Mouse (Mus musculus): ENCODE results near the gene Pink1. TPM values are rescaled to one million over a fixed set of nuclear protein-coding genes. Genes with fewer than 3 reads are reported as not detected.

Gene Pink1
- polyA plus RNA-seq, 1 experiment from 2014 or later, result 57.0 TPM

DNA sequence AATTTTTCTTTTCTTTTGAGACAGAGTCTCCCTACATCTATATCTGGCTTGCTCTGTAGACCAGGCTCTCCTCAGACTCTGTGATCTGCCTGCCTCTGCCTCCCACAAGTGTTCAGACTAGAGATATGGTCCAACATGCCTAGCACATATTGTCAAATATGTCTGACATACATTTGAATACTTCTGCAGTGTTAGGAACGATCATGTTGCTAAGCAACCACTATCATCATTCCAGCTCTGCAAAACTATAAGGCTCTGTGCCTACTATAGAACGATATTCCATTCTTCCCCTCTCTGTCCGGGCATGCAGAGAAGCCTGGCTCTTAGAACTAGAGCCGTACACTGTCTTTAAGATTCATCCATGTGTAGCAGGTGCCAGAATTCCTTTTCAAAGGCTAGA lies 3.4 kb downstream of the Pink1 start:
- no peak for ATAC-seq (ENCODE audit: low FRiP score)
- no peak overlapping the region for H3K27ac ChIP-seq
- WGBS, result 13% methylated on average over 4 of the region's 4 CpGs

DNA sequence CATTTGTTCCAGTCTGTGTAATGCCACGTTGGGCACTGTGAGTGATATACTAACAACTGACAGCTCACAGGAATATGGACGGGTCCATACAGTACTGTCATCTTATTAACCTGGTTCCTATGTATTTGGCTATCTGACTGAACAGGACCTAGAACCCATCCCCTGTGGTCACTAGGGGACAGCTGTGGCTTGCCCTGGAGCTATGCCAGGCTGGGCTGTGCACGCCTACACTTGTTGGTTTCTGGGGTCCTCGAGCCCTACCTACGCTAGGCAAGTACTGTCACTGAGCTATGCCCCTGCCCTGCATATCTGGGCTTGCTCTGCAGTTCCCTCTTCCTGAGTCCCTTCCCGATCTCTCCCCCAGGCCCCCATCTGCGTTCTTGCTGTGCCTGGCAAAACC lies 4.6 kb downstream of the Pink1 start:
- Histone ChIP-seq H3K4me3 (replicated peaks) (no peak overlapping the region), H3K9ac (no peak overlapping the region), H3K4me1 (peaks cover 31% of the 10 kb centered on the region), H3K36me3 (replicated peaks) (peaks cover 18% of the 10 kb centered on the region), H3K9me3 (no peaks in the 10 kb centered on the region), H3K27me3 (no peaks in the 10 kb centered on the region), H3K27ac (no peak overlapping the region), H3K4me2 (no peak overlapping the region)
- WGBS, result 81% methylated on average over 7 of the region's 7 CpGs
- ATAC-seq (ENCODE audit: low FRiP score), result no peak

More for the DNA sequence above, 3.4 kb downstream of the Pink1 start:
- H3K9me3 ChIP-seq, result no peaks in the 10 kb centered on the region
- H3K4me2 ChIP-seq, result no peak overlapping the region
- H3K36me3 ChIP-seq (replicated peaks), result peaks cover 6% of the 10 kb centered on the region; the same call in 1 of the 2 replicates
- peaks cover 28% of the 10 kb centered on the region for H3K4me1 ChIP-seq
- no peak overlapping the region for H3K4me3 ChIP-seq (replicated peaks)
- H3K27me3 ChIP-seq, result no peaks in the 10 kb centered on the region
- no peak overlapping the region for H3K9ac ChIP-seq

DNA sequence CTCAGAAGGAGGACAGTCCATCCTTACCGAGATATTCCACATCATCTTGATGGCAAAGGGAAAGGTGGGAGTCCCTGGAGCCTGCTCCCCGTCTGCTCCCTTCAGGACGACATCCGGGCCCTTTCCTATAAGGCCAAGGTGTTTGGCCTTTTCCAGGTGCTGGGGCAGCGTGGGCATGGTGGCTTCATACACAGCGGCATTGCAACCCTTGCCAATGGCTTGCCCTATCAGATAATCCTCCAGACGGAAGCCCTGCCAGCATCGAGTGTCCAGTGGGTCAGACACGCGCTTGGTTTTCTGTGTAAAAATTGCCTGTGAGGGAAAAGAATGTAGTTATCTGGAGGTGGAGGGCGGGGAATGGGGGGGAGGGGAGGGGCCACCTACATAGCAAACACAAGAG lies 5.4 kb downstream of the Pink1 start:
- Histone ChIP-seq H3K36me3 (replicated peaks) (peaks cover 23% of the 10 kb centered on the region), H3K4me2 (no peak overlapping the region), H3K9ac (no peak overlapping the region), H3K27me3 (no peaks in the 10 kb centered on the region), H3K4me1 (peaks cover 31% of the 10 kb centered on the region), H3K27ac (no peak overlapping the region), H3K9me3 (no peaks in the 10 kb centered on the region), H3K4me3 (replicated peaks) (no peak overlapping the region)
- ATAC-seq (ENCODE audit: low FRiP score), result no peak
- WGBS, result 86% methylated on average over 11 of the region's 11 CpGs

- no peak overlapping the region for H3K9ac ChIP-seq
- H3K36me3 ChIP-seq (replicated peaks), result peaks cover 34% of the 10 kb centered on the region
- H3K27ac ChIP-seq, result no peak overlapping the region
- no peak for ATAC-seq (ENCODE audit: low FRiP score)
- H3K4me1 ChIP-seq, result peaks cover 31% of the 10 kb centered on the region
- 30% methylated on average over 10 of the region's 10 CpGs for WGBS
- H3K4me2 ChIP-seq, result no peak overlapping the region
- no peaks in the 10 kb centered on the region for H3K27me3 ChIP-seq
- H3K9me3 ChIP-seq, result no peaks in the 10 kb centered on the region
- no peak overlapping the region for H3K4me3 ChIP-seq (replicated peaks)
These were observed 6.6 kb downstream of the Pink1 start for GRCm38 (mm10) chr4:138319508-138319907.

DNA sequence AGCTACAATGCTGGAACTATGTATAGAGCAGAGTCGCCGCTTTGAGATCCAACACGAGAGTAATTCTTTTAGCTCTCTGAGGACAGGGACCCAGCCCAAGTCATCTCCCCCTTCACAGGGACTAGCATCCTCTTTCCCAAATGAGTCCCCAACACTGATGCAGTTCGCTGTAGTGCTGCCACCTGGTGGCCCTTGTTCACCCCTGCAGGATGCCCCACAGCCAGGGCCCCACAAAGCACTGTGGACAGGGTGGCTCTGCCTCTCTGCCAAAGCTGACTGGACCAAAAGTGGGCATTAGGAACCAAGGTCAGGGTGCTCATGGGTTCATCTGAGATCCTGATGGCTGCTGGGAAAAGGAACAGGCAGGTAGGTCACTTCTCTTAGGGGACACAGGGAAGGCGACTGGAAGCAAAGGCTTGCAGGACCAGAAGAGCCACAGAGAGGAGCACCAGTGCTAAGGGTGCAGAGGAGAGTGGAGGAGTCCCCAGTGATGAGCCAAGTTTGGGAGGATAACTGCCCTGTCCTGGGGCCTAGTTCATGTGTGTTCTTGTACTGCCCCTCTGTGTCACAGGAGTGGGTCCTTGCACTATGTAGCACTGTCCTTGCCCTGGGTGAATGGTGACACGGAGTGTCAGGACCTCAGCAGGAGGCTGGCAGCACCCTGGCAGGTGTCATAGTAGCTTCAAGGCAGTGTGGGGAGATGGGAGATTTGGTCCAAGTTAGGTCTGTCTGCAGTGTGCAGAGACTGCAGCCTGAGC lies 7.4 kb downstream of the Pink1 start:
- Histone ChIP-seq H3K9ac (no peak overlapping the region), H3K4me1 (peaks cover 24% of the 10 kb centered on the region), H3K4me3 (replicated peaks) (no peak overlapping the region), H3K36me3 (replicated peaks) (peaks cover 42% of the 10 kb centered on the region), H3K27ac (no peak overlapping the region), H3K4me2 (no peak overlapping the region), H3K27me3 (no peaks in the 10 kb centered on the region), H3K9me3 (no peaks in the 10 kb centered on the region)
- WGBS, result 48% methylated on average over 6 of the region's 6 CpGs
- peak; percentile 57; the same call in 1 of the 2 replicates for ATAC-seq (ENCODE audit: low FRiP score)

- peaks cover 65% of the 10 kb centered on the region for H3K36me3 ChIP-seq (replicated peaks)
- no peak overlapping the region for H3K27ac ChIP-seq
- ATAC-seq (ENCODE audit: low FRiP score), result no peak
- H3K4me2 ChIP-seq, result no peak overlapping the region
- 92% methylated on average over 6 of the region's 6 CpGs for WGBS
- no peak overlapping the region for H3K9ac ChIP-seq
- no peak overlapping the region for H3K4me3 ChIP-seq (replicated peaks)
- H3K4me1 ChIP-seq, result 0 out of 2 replicates have a peak, but pooled peaks cover 6% of the 10 kb centered on the region
- H3K27me3 ChIP-seq, result no peaks in the 10 kb centered on the region
- H3K9me3 ChIP-seq, result no peaks in the 10 kb centered on the region
These were observed 9.7 kb downstream of the Pink1 start for GRCm38 (mm10) chr4:138316369-138316768.

- Histone ChIP-seq H3K9me3 (no peaks in the 10 kb centered on the region), H3K4me1 (0 out of 2 replicates have a peak, but pooled peaks cover 5% of the 10 kb centered on the region), H3K9ac (no peak overlapping the region), H3K27ac (no peak overlapping the region), H3K4me2 (no peak overlapping the region), H3K27me3 (no peaks in the 10 kb centered on the region), H3K36me3 (replicated peaks) (peaks cover 71% of the 10 kb centered on the region), H3K4me3 (replicated peaks) (no peak overlapping the region)
- ATAC-seq (ENCODE audit: low FRiP score), result no peak
- WGBS, result 72% methylated on average over 9 of the region's 9 CpGs
These were observed 10.3 kb downstream of the Pink1 start for GRCm38 (mm10) chr4:138315781-138316180.

DNA sequence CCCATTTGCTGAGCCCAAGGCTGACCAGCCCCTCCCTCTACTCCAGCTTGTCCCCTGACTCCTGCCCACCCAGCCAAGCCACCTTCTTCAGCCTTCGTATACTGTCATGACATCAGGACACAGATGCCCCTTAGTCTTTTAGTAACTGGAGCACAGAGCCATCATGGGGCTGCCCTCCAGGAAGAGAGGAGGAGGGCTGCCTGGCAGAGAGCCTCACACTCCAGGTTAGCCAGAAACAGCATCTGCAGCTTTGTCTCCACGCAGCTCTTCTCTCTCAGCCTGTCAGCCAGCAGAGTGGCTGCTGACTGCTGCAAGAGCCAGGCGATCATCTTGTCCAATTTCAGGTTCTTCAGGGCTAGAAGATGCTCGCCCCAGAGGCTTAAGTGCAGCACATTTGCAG lies 12.3 kb downstream of the Pink1 start:
- no peak for ATAC-seq (ENCODE audit: low FRiP score)
- Histone ChIP-seq H3K4me1 (0 out of 2 replicates have a peak, but pooled peaks cover 3% of the 10 kb centered on the region), H3K4me3 (replicated peaks) (no peak overlapping the region), H3K36me3 (replicated peaks) (peaks cover 86% of the 10 kb centered on the region), H3K9ac (no peak overlapping the region), H3K9me3 (no peaks in the 10 kb centered on the region), H3K27me3 (no peaks in the 10 kb centered on the region), H3K4me2 (no peak overlapping the region), H3K27ac (no peak overlapping the region)
- 95% methylated on average over 4 of the region's 4 CpGs for WGBS

DNA sequence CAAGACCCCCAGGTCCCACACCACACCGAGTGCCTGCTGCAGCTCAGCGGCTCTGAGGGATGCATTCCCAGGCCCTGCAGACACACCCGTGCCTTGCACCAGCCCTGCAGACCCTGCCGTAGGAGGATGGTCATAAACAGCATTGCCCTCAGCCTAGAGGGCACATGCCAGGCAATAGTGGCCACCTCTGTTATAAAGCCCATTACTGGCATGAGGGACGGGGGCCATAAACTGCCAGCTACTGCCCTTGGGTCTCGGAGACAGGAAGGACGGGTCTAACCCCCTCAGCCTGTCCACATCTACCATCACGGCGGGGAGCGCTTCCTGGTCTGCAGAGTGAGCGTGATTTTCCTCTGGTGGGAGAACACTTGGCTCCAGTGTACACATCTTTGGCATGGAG lies 13.1 kb downstream of the Pink1 start:
- WGBS, result 93% methylated on average over 11 of the region's 11 CpGs
- no peak overlapping the region for H3K4me2 ChIP-seq

DNA sequence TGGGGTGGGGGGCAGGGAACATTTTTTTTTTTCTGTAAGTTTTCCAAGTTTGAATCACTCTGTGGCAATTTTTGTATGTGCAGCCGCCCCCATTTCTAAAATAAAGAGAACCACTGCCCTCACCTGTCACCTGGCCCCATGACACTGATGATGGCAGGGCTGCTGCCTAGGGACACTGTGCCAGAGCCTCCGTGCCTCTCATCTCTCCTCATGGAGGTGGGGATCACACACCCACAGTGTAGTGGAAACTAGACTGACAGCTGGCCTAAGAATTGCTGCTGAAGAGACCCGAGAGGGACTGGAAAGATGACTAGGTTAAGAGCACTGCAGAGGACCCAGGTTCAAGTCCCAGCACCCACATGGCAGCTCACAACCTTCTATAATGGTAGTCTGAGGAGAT lies 14.0 kb downstream of the Pink1 start:
- ATAC-seq (ENCODE audit: low FRiP score), result no peak
- no peaks in the 10 kb centered on the region for H3K9me3 ChIP-seq
- no peak overlapping the region for H3K27ac ChIP-seq
- H3K36me3 ChIP-seq (replicated peaks), result peaks cover 95% of the 10 kb centered on the region
- H3K4me1 ChIP-seq, result peaks cover 4% of the 10 kb centered on the region
- no peak overlapping the region for H3K4me2 ChIP-seq
- no peak overlapping the region for H3K4me3 ChIP-seq (replicated peaks)
- H3K9ac ChIP-seq, result no peak overlapping the region
- 91% methylated on average over 3 of the region's 3 CpGs for WGBS
- H3K27me3 ChIP-seq, result no peaks in the 10 kb centered on the region

More for the DNA sequence above, 13.1 kb downstream of the Pink1 start:
- ATAC-seq (ENCODE audit: low FRiP score), result no peak
- H3K9ac ChIP-seq, result no peak overlapping the region
- no peaks in the 10 kb centered on the region for H3K9me3 ChIP-seq
- H3K4me1 ChIP-seq, result 0 out of 2 replicates have a peak, but pooled peaks cover 3% of the 10 kb centered on the region
- peaks cover 93% of the 10 kb centered on the region for H3K36me3 ChIP-seq (replicated peaks)
- H3K27ac ChIP-seq, result no peak overlapping the region
- H3K27me3 ChIP-seq, result no peaks in the 10 kb centered on the region
- no peak overlapping the region for H3K4me3 ChIP-seq (replicated peaks)

DNA sequence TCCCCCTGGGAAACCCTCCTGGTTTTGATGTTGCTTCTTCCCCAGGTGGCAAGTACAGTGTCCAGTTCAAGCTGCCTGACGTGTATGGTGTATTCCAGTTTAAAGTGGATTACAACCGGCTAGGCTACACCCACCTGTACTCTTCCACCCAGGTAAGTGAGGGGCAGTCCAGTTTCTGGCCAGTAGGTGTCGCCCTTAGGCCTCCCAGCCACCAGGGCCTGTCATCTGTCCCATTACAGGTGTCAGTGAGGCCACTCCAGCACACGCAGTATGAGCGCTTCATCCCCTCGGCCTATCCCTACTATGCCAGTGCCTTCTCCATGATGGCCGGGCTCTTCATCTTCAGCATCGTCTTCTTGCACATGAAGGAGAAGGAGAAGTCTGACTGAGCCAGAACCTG lies 14.5 kb downstream of the Pink1 start:
- no peaks in the 10 kb centered on the region for H3K27me3 ChIP-seq
- H3K9ac ChIP-seq, result no peak overlapping the region
- H3K36me3 ChIP-seq (replicated peaks), result peaks cover 94% of the 10 kb centered on the region
- 66% methylated on average over 8 of the region's 8 CpGs for WGBS
- ATAC-seq (ENCODE audit: low FRiP score), result 0 out of 2 replicates have a peak, but pooled peaks have one; percentile 30
- no peak overlapping the region for H3K27ac ChIP-seq
- no peak overlapping the region for H3K4me2 ChIP-seq
- H3K4me1 ChIP-seq, result peaks cover 7% of the 10 kb centered on the region
- H3K9me3 ChIP-seq, result no peaks in the 10 kb centered on the region
- H3K4me3 ChIP-seq (replicated peaks), result no peak overlapping the region

DNA sequence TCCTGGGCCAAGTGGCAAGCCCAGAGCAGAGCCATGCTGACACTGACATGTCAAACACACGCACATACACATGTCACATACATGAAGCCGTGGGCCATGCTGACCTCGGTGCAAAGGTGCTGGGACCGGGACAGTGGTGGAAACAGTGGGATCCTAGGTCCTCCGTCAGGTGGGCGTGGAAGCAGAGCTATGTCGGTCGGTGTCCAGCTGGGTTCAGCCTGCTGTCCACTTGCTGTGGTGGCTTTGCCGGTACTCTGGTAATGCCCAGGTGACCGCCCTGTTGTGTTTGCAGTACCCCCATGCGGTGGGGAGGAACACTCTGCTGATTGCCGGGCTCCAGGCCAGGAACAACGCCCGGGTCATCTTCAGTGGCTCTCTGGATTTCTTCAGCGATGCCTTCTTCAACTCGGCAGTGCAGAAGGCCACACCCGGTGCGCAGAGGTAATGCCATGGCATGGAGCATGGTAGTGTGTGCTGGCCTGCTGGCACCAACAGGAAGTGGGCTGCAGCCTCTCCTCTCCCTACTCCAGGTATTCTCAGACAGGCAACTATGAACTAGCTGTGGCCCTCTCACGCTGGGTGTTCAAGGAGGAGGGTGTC lies 15.7 kb downstream of the Pink1 start:
- Histone ChIP-seq H3K4me1 (peaks cover 18% of the 10 kb centered on the region), H3K9ac (no peak overlapping the region), H3K4me3 (replicated peaks) (no peak overlapping the region), H3K4me2 (no peak overlapping the region), H3K9me3 (no peaks in the 10 kb centered on the region), H3K27me3 (no peaks in the 10 kb centered on the region), H3K27ac (no peak overlapping the region), H3K36me3 (replicated peaks) (peaks cover 88% of the 10 kb centered on the region)
- no peak for ATAC-seq (ENCODE audit: low FRiP score)
- 96% methylated on average over 19 of the region's 19 CpGs for WGBS

DNA sequence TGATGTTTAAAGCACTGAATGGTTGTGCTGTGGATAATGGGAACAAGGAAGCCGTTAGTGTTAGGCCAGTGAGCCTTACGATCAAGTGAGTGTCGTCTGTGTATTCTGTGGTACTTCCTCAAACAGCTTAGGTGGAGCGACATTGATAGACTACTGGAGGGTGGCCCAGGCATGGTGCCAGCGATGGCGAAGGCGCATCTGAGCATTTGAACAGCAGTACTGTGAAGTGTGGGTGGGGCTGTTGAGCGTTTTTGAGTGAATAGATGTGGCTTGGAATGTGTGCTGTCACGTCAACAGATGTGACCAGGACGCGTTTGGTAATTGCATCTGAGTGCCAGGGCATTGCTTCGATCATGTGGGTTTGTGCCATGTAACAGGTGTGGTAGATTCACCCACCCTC lies 18.4 kb downstream of the Pink1 start:
- ATAC-seq (ENCODE audit: low FRiP score), result no peak
- H3K4me1 ChIP-seq, result peaks cover 30% of the 10 kb centered on the region
- no peak overlapping the region for H3K27ac ChIP-seq
- H3K4me2 ChIP-seq, result no peak overlapping the region
- no peak overlapping the region for H3K4me3 ChIP-seq (replicated peaks)
- H3K36me3 ChIP-seq (replicated peaks), result peaks cover 62% of the 10 kb centered on the region
- no peaks in the 10 kb centered on the region for H3K9me3 ChIP-seq
- 91% methylated on average over 12 of the region's 12 CpGs for WGBS
- no peak overlapping the region for H3K9ac ChIP-seq
- no peaks in the 10 kb centered on the region for H3K27me3 ChIP-seq
